Mouse (Mus musculus): Measurements from ENCODE around the gene Zkscan3.
A peak's percentile ranks its signal among the peaks of the same experiment; 100 is the strongest.

The Zkscan3 gene

GRCm38 (mm10) chr13:21402287-21402846, at the start of gene Zkscan3:
Gene Zkscan3 (minus strand): TSS chr13:21402755.
- DNase-seq (ENCODE audit: low read depth, low spot score): peak; percentile 74

- no peak for DNase-seq (ENCODE audit: low read depth, low spot score)
These were observed 45.5 kb upstream of the Zkscan3 start for GRCm38 (mm10) chr13:21447856-21448614.

GRCm38 (mm10) chr13:21446796-21447195, 44.2 kb upstream of the Zkscan3 start:
- DNase-seq (ENCODE audit: low read depth, low spot score): no peak

- no peak for DNase-seq (ENCODE audit: low read depth, low spot score)
These were observed 38.6 kb upstream of the Zkscan3 start for GRCm38 (mm10) chr13:21441207-21441572.

GRCm38 (mm10) chr13:21440503-21441206, 38.1 kb upstream of the Zkscan3 start, which contains the start of gene Pgbd1:
Gene Pgbd1 (minus strand): TSS chr13:21441058.
- DNase-seq (ENCODE audit: low read depth, low spot score): peak; percentile 72

- DNase-seq (ENCODE audit: low read depth, low spot score): no peak
These were observed 32.9 kb upstream of the Zkscan3 start for GRCm38 (mm10) chr13:21435476-21435875.

GRCm38 (mm10) chr13:21427631-21428030, 25.1 kb upstream of the Zkscan3 start:
- no peak for DNase-seq (ENCODE audit: low read depth, low spot score)

- no peak for DNase-seq (ENCODE audit: low read depth, low spot score)
These were observed 20.7 kb upstream of the Zkscan3 start for GRCm38 (mm10) chr13:21423301-21423700.

GRCm38 (mm10) chr13:21418865-21419264, 16.3 kb upstream of the Zkscan3 start:
- DNase-seq (ENCODE audit: low read depth, low spot score): no peak

GRCm38 (mm10) chr13:21417298-21418010, 14.9 kb upstream of the Zkscan3 start:
- no peak for DNase-seq (ENCODE audit: low read depth, low spot score)

- DNase-seq (ENCODE audit: low read depth, low spot score): no peak
These were observed 13.2 kb upstream of the Zkscan3 start for GRCm38 (mm10) chr13:21415750-21416149.

GRCm38 (mm10) chr13:21415266-21415665, 12.7 kb upstream of the Zkscan3 start:
- no peak for DNase-seq (ENCODE audit: low read depth, low spot score)

GRCm38 (mm10) chr13:21414231-21415212, 12.0 kb upstream of the Zkscan3 start:
- no peak for DNase-seq (ENCODE audit: low read depth, low spot score)

- DNase-seq (ENCODE audit: low read depth, low spot score): no peak
These were observed 6.4 kb upstream of the Zkscan3 start for GRCm38 (mm10) chr13:21408805-21409459.

GRCm38 (mm10) chr13:21407969-21408804, 5.6 kb upstream of the Zkscan3 start:
- peak; percentile 81 for DNase-seq (ENCODE audit: low read depth, low spot score)

GRCm38 (mm10) chr13:21407341-21407740, 4.8 kb upstream of the Zkscan3 start:
- DNase-seq (ENCODE audit: low read depth, low spot score): no peak

- no peak for DNase-seq (ENCODE audit: low read depth, low spot score)
These were observed 293 bp upstream of the Zkscan3 start for GRCm38 (mm10) chr13:21402848-21403247.

GRCm38 (mm10) chr13:21401636-21402286, 794 bp downstream of the Zkscan3 start:
- DNase-seq (ENCODE audit: low read depth, low spot score): peak; percentile 31

- no peak for DNase-seq (ENCODE audit: low read depth, low spot score)
These were observed 1.4 kb downstream of the Zkscan3 start for GRCm38 (mm10) chr13:21401166-21401565.
